Mouse (Mus musculus) liver (tissue): ENCODE measurements around the gene Mylk2.
A peak's percentile ranks its signal among the peaks of the same experiment; 100 is the strongest.

Experiments used
- DNase-seq: peaks from one replicate; pipeline ENCODE4 v3.0.0-alpha.2; 2020; ENCODE audit warnings: mixed read lengths

Mylk2 gene

GRCm38 (mm10) chr2:152944013-152944412 lies 32.9 kb downstream of the Mylk2 start:
- no peak for DNase-seq

- DNase-seq, result no peak
These were observed 35.9 kb downstream of the Mylk2 start for GRCm38 (mm10) chr2:152947098-152947497.

- no peak for DNase-seq
These were observed 37.4 kb downstream of the Mylk2 start for GRCm38 (mm10) chr2:152948438-152949020.

GRCm38 (mm10) chr2:152950358-152951064 lies 39.4 kb downstream of the Mylk2 start:
- no peak for DNase-seq

GRCm38 (mm10) chr2:152951065-152951849 lies 40.1 kb downstream of the Mylk2 start, which contains the start of gene Dusp15:
Gene Dusp15, minus strand, starts transcription at chr2:152951698.
- no peak for DNase-seq

GRCm38 (mm10) chr2:152951850-152952720 lies 40.9 kb downstream of the Mylk2 start:
- DNase-seq, result no peak

GRCm38 (mm10) chr2:152958116-152958515 lies 47.0 kb downstream of the Mylk2 start:
- no peak for DNase-seq

GRCm38 (mm10) chr2:152962091-152962793 lies 51.1 kb downstream of the Mylk2 start, which contains the start of gene Ttll9:
Gene Ttll9, plus strand, starts transcription at chr2:152962485.
- peak; percentile 44 for DNase-seq

GRCm38 (mm10) chr2:152965555-152965954 lies 54.4 kb downstream of the Mylk2 start:
- no peak for DNase-seq
